Mouse (Mus musculus) testis, adult 2 months (tissue): ENCODE measurements around the gene Gm20388. TPM values are rescaled to one million over a fixed set of nuclear protein-coding genes. Genes with fewer than 3 reads are reported as not detected.

Source experiments
- H3K27ac ChIP-seq: fragments of 200-500 bp; 2 replicates; pipeline ENCODE4 v1.5.1; 2012; ENCODE audit warnings: low read depth, low read length; ENCODE audit not compliant: control insufficient read depth, insufficient read depth
- H3K27me3 ChIP-seq: fragments of 200-500 bp; 2 replicates; pipeline ENCODE4 v1.6.1; 2012; ENCODE audit warnings: mild to moderate bottlenecking, low read length, moderate library complexity; ENCODE audit not compliant: control insufficient read depth, insufficient read depth
- H3K36me3 ChIP-seq: fragments of 200-500 bp; 2 replicates; pipeline ENCODE4 v1.6.1; 2012; ENCODE audit warnings: mild to moderate bottlenecking, low read length; ENCODE audit not compliant: control insufficient read depth, insufficient read depth
- H3K4me1 ChIP-seq: fragments of 200-500 bp; 2 replicates; pipeline ENCODE4 v1.6.1; 2012; ENCODE audit warnings: low read length; ENCODE audit not compliant: control insufficient read depth, insufficient read depth
- H3K4me3 ChIP-seq: fragments of 200-500 bp; 2 replicates; pipeline ENCODE4 v1.5.1; 2012; ENCODE audit warnings: low read depth, mild to moderate bottlenecking, low read length, moderate library complexity, mixed read lengths; ENCODE audit not compliant: control insufficient read depth
- CTCF ChIP-seq: fragments of 200-500 bp; IDR thresholded peaks from 2 replicates; pipeline ENCODE4 v1.5.1; 2012; ENCODE audit warnings: low read depth, mild to moderate bottlenecking, inconsistent platforms, low read length, moderate library complexity; ENCODE audit not compliant: control insufficient read depth, insufficient read depth, insufficient replicate concordance
- POLR2A ChIP-seq: fragments of 200-500 bp; IDR thresholded peaks from 2 replicates; pipeline ENCODE4 v1.6.1; 2012; ENCODE audit warnings: low read depth, mild to moderate bottlenecking, inconsistent platforms, low read length, moderate library complexity; ENCODE audit not compliant: control insufficient read depth
- polyA plus RNA-seq: library from polyadenylated mRNA; depleted of rRNA; stranded (reverse); fragments of >200 nt; gene quantifications from 2 replicates; pipeline ENCODE4 v1.2.3, GENCODE M21; 2012

Gene Gm20388
- polyA plus RNA-seq, 1 experiment = 5.6 TPM

GRCm38 (mm10) chr8:121903977-121904376 is 1993.3 kb downstream of the Gm20388 start:
- Histone ChIP-seq H3K36me3 (peaks cover 1% of the 10 kb centered on the region; the same call in 1 of the 2 replicates), H3K4me3 (peak overlapping the region; percentile 35), H3K4me1 (peaks cover 19% of the 10 kb centered on the region), H3K27me3 (no peaks in the 10 kb centered on the region), H3K27ac (peak overlapping the region; percentile 45)
- TF ChIP-seq POLR2A (no peak), CTCF (no peak)

GRCm38 (mm10) chr8:121904999-121905398 is 1994.4 kb downstream of the Gm20388 start:
- TF ChIP-seq POLR2A (no peak), CTCF (no peak)
- H3K27ac ChIP-seq = peak overlapping the region; percentile 45
- peaks cover 1% of the 10 kb centered on the region; the same call in 1 of the 2 replicates for H3K36me3 ChIP-seq
- peak overlapping the region; percentile 35 for H3K4me3 ChIP-seq
- peaks cover 19% of the 10 kb centered on the region for H3K4me1 ChIP-seq
- no peaks in the 10 kb centered on the region for H3K27me3 ChIP-seq

- H3K27ac ChIP-seq = peak overlapping the region; percentile 40; the same call in 1 of the 2 replicates
- H3K4me3 ChIP-seq = peak overlapping the region; percentile 96
- peaks cover 1% of the 10 kb centered on the region; the same call in 1 of the 2 replicates for H3K36me3 ChIP-seq
- H3K4me1 ChIP-seq = peaks cover 19% of the 10 kb centered on the region
- no peak for TF ChIP-seq CTCF
- TF ChIP-seq POLR2A = no peak
- H3K27me3 ChIP-seq = no peaks in the 10 kb centered on the region
These were observed 1994.8 kb downstream of the Gm20388 start for GRCm38 (mm10) chr8:121905420-121905819.

- Histone ChIP-seq H3K27ac (peak overlapping the region; percentile 40), H3K27me3 (no peaks in the 10 kb centered on the region), H3K4me1 (peaks cover 19% of the 10 kb centered on the region), H3K36me3 (peaks cover 1% of the 10 kb centered on the region; the same call in 1 of the 2 replicates), H3K4me3 (peak overlapping the region; percentile 96)
- TF ChIP-seq POLR2A = no peak
These were observed 1995.2 kb downstream of the Gm20388 start for GRCm38 (mm10) chr8:121905864-121906263.

GRCm38 (mm10) chr8:121906542-121907512 is 1996.2 kb downstream of the Gm20388 start:
- H3K36me3 ChIP-seq = no peaks in the 10 kb centered on the region; the same call in 1 of the 2 replicates
- no peaks in the 10 kb centered on the region for H3K27me3 ChIP-seq
- peak overlapping the region; percentile 94 for H3K27ac ChIP-seq
- TF ChIP-seq CTCF = no peak
- no peak; the same call in 1 of the 2 replicates for TF ChIP-seq POLR2A
- H3K4me1 ChIP-seq = peaks cover 22% of the 10 kb centered on the region
- peak overlapping the region; percentile 96 for H3K4me3 ChIP-seq

- Histone ChIP-seq H3K4me3 (peak within 1 kb of the TSS; percentile 96), H3K27ac (peak within 1 kb of the TSS; percentile 97), H3K4me1 (peaks cover 22% of the 10 kb centered on the region), H3K36me3 (no peaks in the 10 kb centered on the region; the same call in 1 of the 2 replicates), H3K27me3 (no peaks in the 10 kb centered on the region)
- TF ChIP-seq CTCF (no peak), POLR2A (peak; percentile 92)
These were observed 1997.1 kb downstream of the Gm20388 start, which contains the start of gene Slc7a5 for GRCm38 (mm10) chr8:121907587-121908248. Gene Slc7a5 (minus strand): TSS chr8:121907694.

GRCm38 (mm10) chr8:121908378-121909147 is 1997.9 kb downstream of the Gm20388 start:
- peak overlapping the region; percentile 93 for H3K4me3 ChIP-seq
- H3K36me3 ChIP-seq = no peaks in the 10 kb centered on the region; the same call in 1 of the 2 replicates
- no peaks in the 10 kb centered on the region for H3K27me3 ChIP-seq
- H3K27ac ChIP-seq = peak overlapping the region; percentile 97
- TF ChIP-seq POLR2A (no peak), CTCF (no peak)
- peaks cover 25% of the 10 kb centered on the region for H3K4me1 ChIP-seq
